Mouse (Mus musculus): ENCODE results near the gene Spata48.
A peak's percentile ranks its signal among the peaks of the same experiment; 100 is the strongest.

GRCm38 (mm10) chr11:11557173-11557967, 95.5 kb downstream of the Spata48 start:
- TF ChIP-seq POLR2A (IDR thresholded peaks at IDR 0.05; ENCODE audit: control insufficient read depth in 1 of 2, insufficient read depth in 1 of 2, low read depth in 1 of 2, low read length in 2 of 2, poor library complexity in 1 of 2) = no peak
- no peak for TF ChIP-seq POLR2AphosphoS2 (IDR thresholded peaks at IDR 0.05; ENCODE audit: low read length)
- TF ChIP-seq TCF12 (IDR thresholded peaks at IDR 0.05; ENCODE audit: low read depth, low read length) = no peak
- peak; percentile 92 to 97 (median 96) for TF ChIP-seq CTCF (IDR thresholded peaks at IDR 0.05 in 2 of 3, conservative IDR thresholded peaks at IDR 0.05 in 1 of 3; ENCODE audit: control insufficient read depth in 1 of 3, insufficient read depth in 1 of 3, low read depth in 2 of 3, low read length in 3 of 3, poor library complexity in 1 of 3, severe bottlenecking in 1 of 3)
- TF ChIP-seq SMC3 (IDR thresholded peaks at IDR 0.05; ENCODE audit: low read depth, low read length) = peak; percentile 100
- 0 out of 2 replicates have a peak, but pooled peaks have one; percentile 10 for TF ChIP-seq NRF1 (IDR thresholded peaks at IDR 0.05; ENCODE audit: insufficient read depth, low read depth, low read length, poor library complexity, severe bottlenecking)
- peak; percentile 98 for TF ChIP-seq RAD21 (IDR thresholded peaks at IDR 0.05; ENCODE audit: low read depth, low read length)
- no peak for TF ChIP-seq ZKSCAN1 (IDR thresholded peaks at IDR 0.05; ENCODE audit: low read depth, low read length)
